Mouse (Mus musculus): ENCODE measurements at regions not wholly inside any gene's neighbourhood (a gene's known extent, or its start where the extent isn't known, plus 50 kb on each side); places are given as distances from the start of the nearest gene placed in this dataset.

- H3K9ac ChIP-seq (ENCODE audit: low read length), result no peak overlapping the region
- H3K27me3 ChIP-seq (ENCODE audit: control insufficient read depth, insufficient read depth, low read length), result no peaks in the 10 kb centered on the region
- H3K9me3 ChIP-seq (replicated peaks; ENCODE audit: control insufficient read depth, low read length), result no peaks in the 10 kb centered on the region
- H3K27ac ChIP-seq (ENCODE audit: low read length), result no peak overlapping the region
- no peak overlapping the region for H3K4me3 ChIP-seq (ENCODE audit: low read length)
- H3K4me1 ChIP-seq (ENCODE audit: control insufficient read depth, insufficient read depth, low read length), result no peaks in the 10 kb centered on the region
- ATAC-seq (replicated peaks; ENCODE audit: extremely low read depth, insufficient read depth, low FRiP score), result no peak
- no peaks in the 10 kb centered on the region for H3K36me3 ChIP-seq (ENCODE audit: control insufficient read depth, insufficient read depth)
- 56% methylated on average over 8 of the region's 8 CpGs for WGBS
- H3K4me2 ChIP-seq (ENCODE audit: low read depth, low read length), result no peak overlapping the region
Observed at GRCm38 (mm10) chr14:58987688-58988087, 155.0 kb downstream of the 1700129C05Rik start.

- Histone ChIP-seq H3K4me3 (ENCODE audit: low read length) (no peak overlapping the region), H3K9me3 (replicated peaks; ENCODE audit: control insufficient read depth, low read length) (no peaks in the 10 kb centered on the region), H3K4me2 (ENCODE audit: low read depth, low read length) (no peak overlapping the region), H3K4me1 (ENCODE audit: control insufficient read depth, insufficient read depth, low read length) (no peaks in the 10 kb centered on the region), H3K36me3 (ENCODE audit: control insufficient read depth, insufficient read depth) (no peaks in the 10 kb centered on the region), H3K27me3 (ENCODE audit: control insufficient read depth, insufficient read depth, low read length) (no peaks in the 10 kb centered on the region), H3K27ac (ENCODE audit: low read length) (no peak overlapping the region), H3K9ac (ENCODE audit: low read length) (no peak overlapping the region)
- WGBS, result 83% methylated on average over 5 of the region's 5 CpGs
- no peak for ATAC-seq (replicated peaks; ENCODE audit: extremely low read depth, insufficient read depth, low FRiP score)
Observed at GRCm38 (mm10) chr14:58985838-58986237, 156.9 kb downstream of the 1700129C05Rik start.

GRCm38 (mm10) chr14:58976791-58977190, 165.9 kb downstream of the 1700129C05Rik start:
- Histone ChIP-seq H3K4me1 (ENCODE audit: control insufficient read depth, insufficient read depth, low read length) (no peaks in the 10 kb centered on the region), H3K9me3 (replicated peaks; ENCODE audit: control insufficient read depth, low read length) (no peaks in the 10 kb centered on the region), H3K27me3 (ENCODE audit: control insufficient read depth, insufficient read depth, low read length) (no peaks in the 10 kb centered on the region), H3K4me2 (ENCODE audit: low read depth, low read length) (no peak overlapping the region), H3K27ac (ENCODE audit: low read length) (no peak overlapping the region), H3K4me3 (ENCODE audit: low read length) (no peak overlapping the region), H3K36me3 (ENCODE audit: control insufficient read depth, insufficient read depth) (no peaks in the 10 kb centered on the region), H3K9ac (ENCODE audit: low read length) (no peak overlapping the region)
- no peak for ATAC-seq (replicated peaks; ENCODE audit: extremely low read depth, insufficient read depth, low FRiP score)
- 74% methylated on average over 4 of the region's 4 CpGs for WGBS

- no peaks in the 10 kb centered on the region for H3K4me1 ChIP-seq (ENCODE audit: control insufficient read depth, insufficient read depth, low read length)
- no peaks in the 10 kb centered on the region for H3K27me3 ChIP-seq (ENCODE audit: control insufficient read depth, insufficient read depth, low read length)
- WGBS, result 58% methylated on average over 3 of the region's 3 CpGs
- no peak overlapping the region for H3K4me3 ChIP-seq (ENCODE audit: low read length)
- no peak overlapping the region for H3K4me2 ChIP-seq (ENCODE audit: low read depth, low read length)
- H3K9me3 ChIP-seq (replicated peaks; ENCODE audit: control insufficient read depth, low read length), result no peaks in the 10 kb centered on the region
- no peak for ATAC-seq (replicated peaks; ENCODE audit: extremely low read depth, insufficient read depth, low FRiP score)
- no peak overlapping the region for H3K27ac ChIP-seq (ENCODE audit: low read length)
- H3K9ac ChIP-seq (ENCODE audit: low read length), result no peak overlapping the region
- H3K36me3 ChIP-seq (ENCODE audit: control insufficient read depth, insufficient read depth), result no peaks in the 10 kb centered on the region
Observed at GRCm38 (mm10) chr14:58969248-58969647, 173.4 kb downstream of the 1700129C05Rik start.

GRCm38 (mm10) chr14:58967975-58968374, 174.7 kb downstream of the 1700129C05Rik start:
- Histone ChIP-seq H3K4me3 (ENCODE audit: low read length) (no peak overlapping the region), H3K9ac (ENCODE audit: low read length) (no peak overlapping the region), H3K27me3 (ENCODE audit: control insufficient read depth, insufficient read depth, low read length) (no peaks in the 10 kb centered on the region), H3K9me3 (replicated peaks; ENCODE audit: control insufficient read depth, low read length) (no peaks in the 10 kb centered on the region), H3K36me3 (ENCODE audit: control insufficient read depth, insufficient read depth) (no peaks in the 10 kb centered on the region), H3K27ac (ENCODE audit: low read length) (no peak overlapping the region), H3K4me1 (ENCODE audit: control insufficient read depth, insufficient read depth, low read length) (no peaks in the 10 kb centered on the region), H3K4me2 (ENCODE audit: low read depth, low read length) (no peak overlapping the region)
- 82% methylated on average over 5 of the region's 5 CpGs for WGBS
- ATAC-seq (replicated peaks; ENCODE audit: extremely low read depth, insufficient read depth, low FRiP score), result no peak

- H3K4me1 ChIP-seq (ENCODE audit: control insufficient read depth, insufficient read depth, low read length), result no peaks in the 10 kb centered on the region
- H3K4me2 ChIP-seq (ENCODE audit: low read depth, low read length), result no peak overlapping the region
- no peaks in the 10 kb centered on the region for H3K9me3 ChIP-seq (replicated peaks; ENCODE audit: control insufficient read depth, low read length)
- no peak overlapping the region for H3K27ac ChIP-seq (ENCODE audit: low read length)
- 75% methylated on average over 1 of the region's 1 CpGs for WGBS
- no peaks in the 10 kb centered on the region for H3K36me3 ChIP-seq (ENCODE audit: control insufficient read depth, insufficient read depth)
- H3K9ac ChIP-seq (ENCODE audit: low read length), result no peak overlapping the region
- ATAC-seq (replicated peaks; ENCODE audit: extremely low read depth, insufficient read depth, low FRiP score), result no peak
- H3K4me3 ChIP-seq (ENCODE audit: low read length), result no peak overlapping the region
- no peaks in the 10 kb centered on the region for H3K27me3 ChIP-seq (ENCODE audit: control insufficient read depth, insufficient read depth, low read length)
Observed at GRCm38 (mm10) chr14:58967163-58967562, 175.5 kb downstream of the 1700129C05Rik start.

GRCm38 (mm10) chr14:58944958-58945357, 197.7 kb downstream of the 1700129C05Rik start:
- H3K4me1 ChIP-seq (ENCODE audit: control insufficient read depth, insufficient read depth, low read length), result no peaks in the 10 kb centered on the region
- no peaks in the 10 kb centered on the region for H3K27me3 ChIP-seq (ENCODE audit: control insufficient read depth, insufficient read depth, low read length)
- H3K9me3 ChIP-seq (replicated peaks; ENCODE audit: control insufficient read depth, low read length), result no peaks in the 10 kb centered on the region
- no peak overlapping the region for H3K27ac ChIP-seq (ENCODE audit: low read length)
- WGBS, result 89% methylated on average over 2 of the region's 2 CpGs
- no peak overlapping the region for H3K9ac ChIP-seq (ENCODE audit: low read length)
- ATAC-seq (replicated peaks; ENCODE audit: extremely low read depth, insufficient read depth, low FRiP score), result no peak
- no peak overlapping the region for H3K4me2 ChIP-seq (ENCODE audit: low read depth, low read length)
- H3K4me3 ChIP-seq (ENCODE audit: low read length), result no peak overlapping the region
- H3K36me3 ChIP-seq (ENCODE audit: control insufficient read depth, insufficient read depth), result no peaks in the 10 kb centered on the region

- Histone ChIP-seq H3K27ac (ENCODE audit: low read length) (no peak overlapping the region), H3K9me3 (replicated peaks; ENCODE audit: control insufficient read depth, low read length) (no peaks in the 10 kb centered on the region), H3K4me2 (ENCODE audit: low read depth, low read length) (no peak overlapping the region), H3K4me3 (ENCODE audit: low read length) (no peak overlapping the region), H3K36me3 (ENCODE audit: control insufficient read depth, insufficient read depth) (no peaks in the 10 kb centered on the region), H3K4me1 (ENCODE audit: control insufficient read depth, insufficient read depth, low read length) (no peaks in the 10 kb centered on the region), H3K27me3 (ENCODE audit: control insufficient read depth, insufficient read depth, low read length) (no peaks in the 10 kb centered on the region), H3K9ac (ENCODE audit: low read length) (no peak overlapping the region)
- no peak for ATAC-seq (replicated peaks; ENCODE audit: extremely low read depth, insufficient read depth, low FRiP score)
- 74% methylated on average over 1 of the region's 1 CpGs for WGBS
Observed at GRCm38 (mm10) chr14:58943267-58943765, 199.4 kb downstream of the 1700129C05Rik start.

- Histone ChIP-seq H3K4me2 (ENCODE audit: low read depth, low read length) (no peak overlapping the region), H3K4me1 (ENCODE audit: control insufficient read depth, insufficient read depth, low read length) (peaks cover 3% of the 10 kb centered on the region; the same call in 1 of the 2 replicates), H3K36me3 (ENCODE audit: control insufficient read depth, insufficient read depth) (no peaks in the 10 kb centered on the region), H3K9ac (ENCODE audit: low read length) (no peak overlapping the region), H3K4me3 (ENCODE audit: low read length) (no peak overlapping the region), H3K27ac (ENCODE audit: low read length) (no peak overlapping the region), H3K9me3 (replicated peaks; ENCODE audit: control insufficient read depth, low read length) (no peaks in the 10 kb centered on the region), H3K27me3 (ENCODE audit: control insufficient read depth, insufficient read depth, low read length) (no peaks in the 10 kb centered on the region)
- ATAC-seq (replicated peaks; ENCODE audit: extremely low read depth, insufficient read depth, low FRiP score), result no peak
- 74% methylated on average over 1 of the region's 1 CpGs for WGBS
Observed at GRCm38 (mm10) chr14:58939086-58939485, 203.6 kb downstream of the 1700129C05Rik start.
